Mouse (Mus musculus): ENCODE results near the gene Hsd11b2.

The Hsd11b2 gene

GRCm38 (mm10) chr8:105484030-105484368, 34.6 kb upstream of the Hsd11b2 start:
- no peak for DNase-seq (ENCODE audit: low spot score in 2 of 2)

GRCm38 (mm10) chr8:105484392-105484791, 34.2 kb upstream of the Hsd11b2 start:
- DNase-seq (ENCODE audit: low spot score in 2 of 2) = no peak

DNA sequence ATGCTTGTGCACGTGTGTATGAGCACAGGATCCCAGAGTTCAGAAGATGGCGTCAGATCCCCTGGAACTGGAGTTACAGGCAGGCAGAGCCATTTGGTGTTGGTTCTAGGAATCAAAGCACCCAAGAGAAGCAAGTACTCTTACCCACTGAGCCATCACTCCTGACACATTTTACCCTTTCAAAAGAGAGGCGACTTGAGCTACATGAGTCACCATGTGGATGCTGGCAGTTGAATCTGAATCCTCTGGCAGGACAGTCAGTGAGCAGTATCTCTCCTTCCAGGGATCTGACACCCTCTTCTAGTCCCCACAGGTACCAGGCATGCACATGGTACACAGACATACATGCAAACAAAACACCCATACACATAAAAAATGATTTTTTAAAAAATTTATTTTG, 30.5 kb upstream of the Hsd11b2 start:
- no peak for DNase-seq (ENCODE audit: low spot score in 2 of 2)

- no peak for DNase-seq (ENCODE audit: low spot score in 2 of 2)
Measured at GRCm38 (mm10) chr8:105489281-105489680, 29.3 kb upstream of the Hsd11b2 start.

- no peak for DNase-seq (ENCODE audit: low spot score in 2 of 2)
Measured at GRCm38 (mm10) chr8:105493495-105493894, 25.1 kb upstream of the Hsd11b2 start.

DNA sequence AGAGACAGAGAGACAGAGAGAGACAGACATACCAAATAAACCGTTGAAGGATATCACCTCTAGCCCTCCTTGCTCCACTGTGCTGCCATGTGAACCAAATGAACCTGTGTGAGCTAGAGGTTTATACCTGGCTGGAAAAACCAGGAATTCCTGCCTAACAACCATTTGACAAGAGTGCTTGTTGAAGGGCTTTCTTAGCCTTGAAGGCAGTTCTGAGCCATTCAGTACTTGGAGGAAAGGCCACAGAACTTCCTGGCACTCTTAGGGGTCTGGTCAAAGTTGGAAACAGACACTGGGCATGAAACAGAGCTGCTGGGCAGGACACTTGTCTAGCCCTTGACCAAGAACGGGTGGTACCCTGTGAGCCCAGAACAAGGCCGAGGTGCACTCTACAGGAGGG, 24.0 kb upstream of the Hsd11b2 start:
- DNase-seq (ENCODE audit: low spot score in 2 of 2) = no peak

- DNase-seq (ENCODE audit: low spot score in 2 of 2) = no peak
Measured at GRCm38 (mm10) chr8:105495350-105496302, 22.9 kb upstream of the Hsd11b2 start.

GRCm38 (mm10) chr8:105496439-105497180, 21.9 kb upstream of the Hsd11b2 start, which contains the start of gene Zdhhc1:
Zdhhc1 (minus strand) TSS chr8:105496902.
- DNase-seq (ENCODE audit: low spot score in 2 of 2) = peak; percentile 85

GRCm38 (mm10) chr8:105499787-105500186, 18.8 kb upstream of the Hsd11b2 start:
- no peak for DNase-seq (ENCODE audit: low spot score in 2 of 2)

GRCm38 (mm10) chr8:105504617-105505016, 13.9 kb upstream of the Hsd11b2 start:
- no peak for DNase-seq (ENCODE audit: low spot score in 2 of 2)

- DNase-seq (ENCODE audit: low spot score in 2 of 2) = no peak
Measured at GRCm38 (mm10) chr8:105506977-105507376, 11.6 kb upstream of the Hsd11b2 start.

DNA sequence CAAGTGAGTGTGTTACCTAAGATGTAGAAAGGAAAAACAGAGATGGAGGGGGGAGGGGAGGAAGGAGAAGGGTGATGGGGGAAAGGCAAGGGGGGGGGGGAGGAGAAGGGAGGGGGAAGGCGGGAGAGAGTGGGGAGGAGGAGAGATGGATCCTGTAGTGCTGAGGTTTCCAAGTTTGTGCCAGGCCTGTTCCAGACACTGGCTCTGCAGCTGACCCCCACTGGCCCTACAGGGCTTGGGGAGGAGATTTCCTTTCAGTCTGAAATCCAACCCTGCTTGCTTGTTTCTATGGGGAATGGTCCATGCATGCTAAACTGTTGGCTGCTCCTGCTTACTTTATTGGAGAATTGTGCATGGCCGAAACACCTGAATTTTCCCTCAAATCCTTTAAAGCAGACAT, 9.8 kb upstream of the Hsd11b2 start:
- no peak for DNase-seq (ENCODE audit: low spot score in 2 of 2)

- no peak for DNase-seq (ENCODE audit: low spot score in 2 of 2)
Measured at GRCm38 (mm10) chr8:105509997-105510735, 8.4 kb upstream of the Hsd11b2 start.

GRCm38 (mm10) chr8:105514194-105514593, 4.4 kb upstream of the Hsd11b2 start:
- DNase-seq (ENCODE audit: low spot score in 2 of 2) = no peak

DNA sequence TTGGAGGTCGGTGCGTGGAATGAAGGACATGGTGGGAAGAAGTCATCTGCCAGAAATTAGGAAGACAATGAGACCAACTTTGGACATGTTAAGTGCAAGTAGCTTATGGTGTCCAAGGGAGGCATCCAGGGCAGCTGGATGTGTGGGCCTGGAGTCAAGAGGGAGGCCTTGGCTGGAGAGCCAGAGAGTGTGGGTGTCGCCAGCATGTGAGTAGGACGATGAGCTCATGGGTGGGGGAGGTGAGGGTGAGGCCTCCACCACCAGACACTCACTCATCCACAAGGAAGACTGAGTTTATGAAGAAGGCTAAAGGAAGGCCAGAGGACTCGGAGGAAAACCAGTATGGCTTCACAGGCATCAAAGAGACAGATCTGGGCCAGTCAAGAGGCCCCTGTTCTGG, 3.9 kb upstream of the Hsd11b2 start:
- no peak for DNase-seq (ENCODE audit: low spot score in 2 of 2)

GRCm38 (mm10) chr8:105516018-105516645, 2.4 kb upstream of the Hsd11b2 start:
- peak; percentile 59 to 65 for DNase-seq (ENCODE audit: low spot score in 2 of 2)

- DNase-seq (ENCODE audit: low spot score in 2 of 2) = no peak
Measured at GRCm38 (mm10) chr8:105517346-105517745, 1.2 kb upstream of the Hsd11b2 start.

GRCm38 (mm10) chr8:105519591-105519990, 1.0 kb downstream of the Hsd11b2 start:
- DNase-seq (ENCODE audit: low spot score in 2 of 2) = no peak

GRCm38 (mm10) chr8:105520521-105520920, 2.0 kb downstream of the Hsd11b2 start:
- no peak for DNase-seq (ENCODE audit: low spot score in 2 of 2)

DNA sequence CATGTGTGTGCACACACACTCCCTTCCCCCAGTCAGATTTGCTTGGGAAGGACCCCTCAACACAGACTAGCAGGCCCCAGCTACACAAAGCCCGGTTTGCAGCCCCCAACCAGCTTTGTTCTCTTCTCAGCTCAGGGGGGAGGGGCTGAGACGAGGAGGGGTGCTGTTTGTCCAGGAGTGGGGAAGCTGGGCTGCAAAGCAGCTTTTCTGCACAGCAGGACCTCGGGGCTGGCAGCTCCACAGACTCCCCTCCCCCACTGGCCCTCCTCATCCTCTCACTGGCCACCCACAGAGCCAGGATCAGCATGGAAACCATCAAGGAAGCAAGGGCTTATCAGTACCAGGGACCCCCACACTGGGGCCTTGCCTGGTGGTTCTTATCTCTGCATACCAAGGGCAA, 2.5 kb downstream of the Hsd11b2 start:
- DNase-seq (ENCODE audit: low spot score in 2 of 2) = no peak

GRCm38 (mm10) chr8:105521995-105522769, 3.6 kb downstream of the Hsd11b2 start:
- DNase-seq (ENCODE audit: low spot score in 2 of 2) = no peak
